Mouse (Mus musculus) ES-CJ7 (cell line): ENCODE measurements at regions not wholly inside any gene's neighbourhood (a gene's known extent, or its start where the extent isn't known, plus 50 kb on each side); places are given as distances from the start of the nearest gene placed in this dataset.

ENCODE experiments used
- DNase-seq: peaks from one replicate; pipeline ENCODE4 v3.0.0; 2011; ENCODE audit warnings: low read depth, low spot score

DNA sequence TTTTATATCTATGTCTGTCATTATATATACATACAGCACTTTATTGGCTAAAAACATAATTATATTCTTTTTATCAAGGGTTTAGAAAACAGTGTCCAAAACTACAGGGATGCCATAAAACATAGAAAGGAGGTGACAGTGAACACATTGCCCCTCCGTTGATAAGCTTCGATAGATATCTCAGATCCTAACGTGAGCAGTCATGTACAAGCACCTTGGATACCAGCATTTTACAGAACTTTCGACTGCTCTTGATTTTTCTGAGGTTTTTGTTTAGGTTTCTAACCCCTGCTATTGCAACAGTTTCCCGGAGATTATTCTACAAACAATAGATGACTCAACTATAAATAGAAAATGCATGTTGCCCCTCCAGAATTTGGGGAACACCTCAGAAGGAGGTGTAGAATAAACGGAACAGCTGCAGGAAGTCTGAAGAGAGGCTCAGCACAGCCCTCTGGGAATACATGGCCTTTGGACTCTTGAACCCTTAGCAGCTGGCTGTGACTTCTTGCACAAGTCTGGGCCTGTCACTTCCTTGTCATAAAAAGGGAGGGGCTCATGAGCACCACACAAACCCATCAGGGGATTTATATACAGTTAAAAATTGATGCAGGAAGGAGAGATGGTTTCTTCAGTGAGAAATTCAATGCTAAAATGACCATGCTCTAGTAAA lies 87.1 kb upstream of the Gpc5 start:
- DNase-seq, result no peak

DNA sequence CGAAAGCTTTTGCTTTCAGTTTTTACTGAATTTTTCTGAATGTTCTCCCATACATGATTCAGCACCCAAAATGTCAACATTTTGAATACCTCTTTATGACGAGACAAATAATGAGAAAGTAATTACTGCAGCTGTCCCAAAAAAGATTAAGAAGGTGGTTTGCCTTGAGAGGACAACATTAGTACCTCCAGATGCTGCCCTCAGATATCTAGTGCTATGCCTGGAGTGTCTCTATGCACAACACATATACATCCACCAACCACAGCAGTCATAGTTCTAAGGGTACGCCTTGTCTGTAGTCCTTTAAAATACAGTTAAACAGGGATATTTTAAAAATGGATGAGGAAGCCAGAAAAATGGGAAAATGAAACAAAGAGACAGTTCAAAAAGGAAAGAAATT lies 81.1 kb upstream of the Gpc5 start:
- no peak for DNase-seq

GRCm38 (mm10) chr14:115015299-115015698 lies 76.7 kb upstream of the Gpc5 start:
- DNase-seq, result peak; percentile 8

- DNase-seq, result peak; percentile 46
These were observed 74.4 kb upstream of the Gpc5 start for GRCm38 (mm10) chr14:115017410-115018153.

- DNase-seq, result no peak
These were observed 64.0 kb upstream of the Gpc5 start for GRCm38 (mm10) chr14:115028011-115028410.

DNA sequence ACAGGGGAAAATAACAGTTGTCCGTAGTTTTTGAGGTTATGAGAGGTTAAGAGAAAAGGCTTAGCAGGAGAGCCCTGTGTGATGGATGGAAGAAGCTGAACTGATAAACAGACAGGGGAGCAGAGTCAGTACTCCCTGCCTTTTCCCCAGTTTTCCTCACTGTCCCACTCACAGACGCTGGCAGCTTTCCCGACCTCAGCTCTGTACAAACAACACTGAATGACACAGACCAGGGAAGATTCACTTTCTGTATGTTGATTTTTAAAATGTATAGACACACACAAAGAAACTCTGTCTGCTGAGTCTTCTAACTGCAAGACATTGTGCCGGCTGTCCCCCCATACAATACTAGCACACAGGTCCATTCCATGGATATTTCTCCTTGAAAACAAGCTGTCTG lies 60.3 kb upstream of the Gpc5 start:
- no peak for DNase-seq

DNA sequence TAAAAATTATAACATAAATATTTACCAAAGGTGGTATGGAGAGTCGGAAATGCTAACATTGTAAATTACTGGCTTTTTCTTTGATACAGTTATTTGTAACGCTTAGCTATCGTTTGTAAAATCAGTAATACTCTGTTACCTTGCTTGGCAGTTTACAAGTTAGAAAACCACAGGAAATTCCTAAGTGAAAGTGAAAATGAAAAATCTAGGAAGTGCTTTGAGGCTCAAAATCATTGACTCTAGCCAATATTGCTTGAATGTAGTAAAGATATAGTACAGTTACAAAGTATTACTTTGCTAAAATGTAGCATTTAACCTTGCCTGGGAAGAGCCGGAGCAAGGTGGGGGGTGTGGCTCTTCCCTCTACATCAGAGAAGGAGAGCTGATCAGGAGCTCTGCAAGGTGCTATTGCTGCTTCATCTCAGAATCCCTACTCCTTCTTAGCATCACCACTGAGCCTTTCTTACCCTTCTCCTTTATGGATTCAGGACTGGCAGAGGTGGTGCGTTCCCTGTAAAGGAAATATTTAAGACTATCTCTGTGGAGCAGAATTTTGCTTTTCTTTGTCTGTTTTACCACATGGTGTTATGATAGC lies 58.5 kb upstream of the Gpc5 start:
- no peak for DNase-seq

DNA sequence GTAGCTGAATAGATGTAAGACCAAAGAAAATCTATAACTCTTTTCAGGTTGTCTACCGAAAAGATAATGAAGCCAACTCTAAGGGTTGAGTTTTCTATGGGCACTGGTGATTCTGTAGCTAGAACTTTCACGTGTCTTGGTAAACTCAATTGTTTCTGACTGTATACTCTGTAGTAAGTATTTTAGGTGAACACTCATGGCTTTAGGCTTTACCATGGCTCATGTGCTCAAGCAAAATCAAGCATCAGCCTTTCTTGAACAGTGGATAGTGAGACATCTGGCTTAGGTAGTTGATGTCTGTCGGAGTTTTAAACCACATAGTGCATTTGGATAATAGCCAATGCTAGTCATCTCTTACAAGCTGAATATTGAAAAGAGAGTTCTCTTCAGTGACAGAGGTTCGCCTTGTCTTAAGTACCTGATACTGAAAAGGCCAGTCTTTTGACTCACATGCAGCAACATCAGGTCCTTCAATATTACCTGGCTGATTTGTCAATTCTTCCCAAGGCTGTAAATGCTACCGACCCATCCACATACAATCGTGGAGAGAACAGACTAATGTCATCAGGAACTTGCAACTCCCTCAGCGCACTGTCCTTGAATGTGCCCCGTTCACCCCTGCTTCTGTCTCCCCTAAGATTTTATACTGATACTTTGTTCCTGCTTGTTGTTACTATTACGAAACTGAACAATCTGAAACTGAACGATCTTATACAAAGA lies 57.1 kb upstream of the Gpc5 start:
- no peak for DNase-seq

- DNase-seq, result no peak
These were observed 54.8 kb upstream of the Gpc5 start for GRCm38 (mm10) chr14:115037086-115037793.

GRCm38 (mm10) chr14:115038788-115039187 lies 53.2 kb upstream of the Gpc5 start:
- no peak for DNase-seq

DNA sequence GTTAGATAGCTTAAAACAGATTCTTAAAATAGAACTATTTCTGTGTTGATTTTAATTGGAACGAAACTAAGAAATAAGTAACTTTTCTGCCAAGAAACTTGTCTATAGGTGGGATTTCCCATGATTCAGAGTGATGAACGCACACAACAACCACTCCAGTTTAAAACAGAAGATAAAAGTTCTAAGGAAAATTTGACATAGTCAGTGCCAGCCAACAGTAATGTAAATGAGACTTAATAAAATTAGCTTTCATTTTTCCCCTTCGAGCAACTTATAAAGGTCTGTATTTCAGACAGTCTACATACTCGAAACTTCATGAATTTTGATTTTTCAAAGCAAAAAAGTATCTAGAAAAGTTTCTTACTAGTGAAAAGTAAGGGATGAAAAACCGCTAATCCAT lies 52.5 kb upstream of the Gpc5 start:
- no peak for DNase-seq

- DNase-seq, result peak; percentile 69
These were observed 51.9 kb upstream of the Gpc5 start for GRCm38 (mm10) chr14:115040091-115040571.

- DNase-seq, result peak; percentile 86
These were observed 51.3 kb upstream of the Gpc5 start for GRCm38 (mm10) chr14:115040578-115041206.

DNA sequence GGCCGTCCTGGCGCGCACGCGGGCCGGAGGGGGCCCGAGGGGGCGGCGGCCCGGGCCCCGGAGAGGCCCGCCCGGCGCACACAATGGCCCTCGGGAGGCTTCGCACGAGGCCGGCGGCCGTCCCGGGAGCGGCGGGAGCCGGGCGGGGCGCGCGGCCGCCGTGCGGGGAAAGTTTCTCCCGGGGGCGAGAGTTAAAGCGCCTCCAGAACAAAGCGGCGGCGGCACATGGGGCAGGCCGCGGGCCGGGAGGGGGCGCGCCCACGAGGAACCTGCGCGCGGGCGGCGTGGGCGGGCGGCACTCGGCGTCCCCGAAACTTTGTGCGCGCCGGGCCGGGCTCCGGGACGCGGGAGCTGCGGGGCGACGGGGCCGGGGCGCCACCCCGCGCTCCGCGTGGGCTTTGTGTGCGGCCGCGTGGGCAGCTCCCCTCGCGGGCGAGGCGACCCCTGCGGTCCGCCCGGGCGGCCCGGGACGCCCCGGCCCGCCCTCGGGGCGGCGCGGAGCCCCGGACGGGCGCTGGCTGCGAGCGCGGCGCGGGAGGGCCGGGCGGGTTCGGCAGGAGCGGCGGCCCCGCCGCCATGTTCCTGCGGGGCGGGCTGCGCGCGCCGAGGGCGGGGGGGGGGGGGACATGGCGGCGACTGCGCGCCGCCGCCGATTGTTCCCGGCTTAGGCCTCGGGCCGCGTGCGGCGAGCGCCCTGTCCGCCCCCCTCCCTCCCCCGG lies 50.5 kb upstream of the Gpc5 start:
- DNase-seq, result no peak

DNA sequence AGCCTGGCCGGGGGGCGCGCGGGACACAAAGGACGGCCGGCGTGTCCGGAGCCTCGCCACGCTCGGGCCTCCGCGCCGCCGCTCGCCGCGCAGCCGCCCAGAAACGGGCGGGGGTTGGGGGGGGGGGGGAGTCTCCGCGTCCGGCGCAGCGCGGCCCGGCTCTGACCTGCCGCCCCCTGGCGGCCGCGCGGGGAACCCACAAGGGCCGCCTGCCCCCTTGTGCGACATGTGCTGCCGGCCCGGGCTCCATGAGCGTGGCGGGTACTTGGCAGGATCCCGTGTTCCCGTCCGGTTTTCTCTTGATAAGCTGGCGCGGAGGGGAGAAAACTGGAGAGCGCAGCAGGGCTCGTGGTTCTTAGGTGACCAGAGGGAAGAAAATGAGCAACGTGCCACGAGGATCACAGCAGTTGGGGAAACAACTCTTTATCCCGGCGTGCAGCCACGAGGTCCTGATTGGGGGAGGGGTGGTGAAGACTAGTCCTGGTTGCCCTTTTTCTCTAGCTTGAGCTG lies 49.9 kb upstream of the Gpc5 start:
- DNase-seq, result peak; percentile 82
